Mouse (Mus musculus): ENCODE results near the gene Gm48551.
A peak's percentile ranks its signal among the peaks of the same experiment; 100 is the strongest.

Gene Gm48551

GRCm38 (mm10) chr10:81356991-81357844, 27.0 kb upstream of the Gm48551 start, which contains the start of gene Mfsd12:
TSS of gene Mfsd12 (plus strand) at chr10:81357491.
- peak; percentile 95 to 96 for DNase-seq (ENCODE audit: low spot score in 2 of 2)

- no peak for DNase-seq (ENCODE audit: low spot score in 2 of 2)
Observed at GRCm38 (mm10) chr10:81358209-81358608, 26.1 kb upstream of the Gm48551 start.

DNA sequence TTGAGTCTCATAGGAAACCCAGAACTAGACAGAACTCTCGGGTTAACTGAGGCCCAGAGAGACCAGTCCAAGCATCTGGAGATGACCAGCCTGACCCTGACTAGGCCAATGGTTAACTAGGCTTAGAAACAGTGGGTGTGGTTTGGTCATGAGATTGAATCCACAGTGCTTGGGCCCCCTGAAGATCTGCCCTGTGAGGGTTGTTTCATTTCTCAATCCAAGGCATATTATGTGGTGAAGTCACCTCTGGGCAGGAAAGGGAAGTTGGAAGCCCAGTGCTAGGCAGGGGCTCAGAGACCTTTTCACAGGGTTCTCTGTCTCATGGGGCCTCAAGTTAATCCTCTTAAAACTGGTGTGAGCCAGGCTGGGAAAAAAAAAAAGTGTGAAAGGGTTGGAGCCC, 25.4 kb upstream of the Gm48551 start:
- DNase-seq (ENCODE audit: low spot score in 2 of 2) = no peak

DNA sequence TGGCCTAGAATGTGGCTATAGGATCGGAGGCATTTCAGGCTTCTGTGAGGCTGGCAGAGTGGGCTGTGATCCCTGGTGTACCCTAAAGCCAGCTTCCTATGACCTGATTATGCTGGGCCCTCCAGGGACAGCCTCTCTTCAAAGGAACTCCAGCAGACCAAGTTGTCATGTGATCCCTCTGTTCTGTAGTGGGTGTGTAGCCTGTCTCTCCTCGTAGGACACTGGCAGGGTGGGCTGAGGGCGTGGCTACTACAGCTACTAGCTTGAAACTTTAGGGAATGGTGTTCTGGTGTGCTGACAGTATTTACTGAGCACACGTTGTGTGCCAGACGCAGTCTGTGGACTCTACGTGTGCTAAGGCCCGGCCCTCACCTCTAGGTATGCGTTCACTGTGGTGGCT, 23.5 kb upstream of the Gm48551 start:
- DNase-seq (ENCODE audit: low spot score in 2 of 2) = no peak

- no peak for DNase-seq (ENCODE audit: low spot score in 2 of 2)
Observed at GRCm38 (mm10) chr10:81362336-81362949, 21.8 kb upstream of the Gm48551 start.

DNA sequence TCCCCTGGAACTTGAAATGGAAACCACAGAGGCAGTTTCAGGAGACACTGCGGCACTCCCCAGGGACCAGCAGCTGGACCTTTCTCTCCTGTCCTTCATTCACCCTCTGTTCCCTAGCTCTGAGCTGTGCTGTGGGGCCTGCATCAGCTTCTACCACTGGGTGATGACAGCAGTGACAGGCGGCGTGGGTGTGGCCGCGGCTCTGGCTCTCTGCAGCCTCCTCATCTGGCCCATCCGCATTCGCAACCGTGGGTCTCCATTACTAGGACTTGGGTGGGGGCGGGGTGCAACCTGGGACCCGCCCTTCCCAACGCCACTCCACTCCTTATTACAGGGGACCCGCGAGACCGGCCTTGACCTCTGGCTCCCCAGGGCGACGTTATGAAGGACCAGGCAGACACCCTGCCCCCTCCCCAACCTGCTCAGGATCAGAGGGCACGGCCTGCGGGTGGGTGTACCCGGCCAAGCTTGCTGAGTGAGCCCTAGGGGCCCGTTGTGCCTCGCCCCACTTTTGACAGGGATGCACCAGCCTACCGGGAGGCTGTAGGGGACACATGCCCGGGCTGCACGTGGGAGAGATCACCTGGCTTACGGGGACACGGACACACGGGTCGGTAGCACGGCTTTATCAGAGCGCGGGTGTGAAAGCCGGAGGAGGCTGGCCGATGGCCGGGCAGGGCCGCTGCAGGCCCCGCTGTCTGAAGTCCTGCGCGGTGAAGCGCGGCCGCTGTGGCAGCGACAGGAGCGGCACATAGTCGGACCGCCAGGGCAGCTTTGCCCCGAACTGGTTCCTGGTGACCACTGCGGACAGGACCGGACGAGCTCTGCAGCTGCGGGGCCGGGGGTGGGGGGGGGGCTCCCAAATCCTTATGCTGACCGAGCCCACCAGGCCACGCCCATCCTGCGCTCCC, 20.6 kb upstream of the Gm48551 start:
- DNase-seq (ENCODE audit: low spot score in 2 of 2) = no peak

DNA sequence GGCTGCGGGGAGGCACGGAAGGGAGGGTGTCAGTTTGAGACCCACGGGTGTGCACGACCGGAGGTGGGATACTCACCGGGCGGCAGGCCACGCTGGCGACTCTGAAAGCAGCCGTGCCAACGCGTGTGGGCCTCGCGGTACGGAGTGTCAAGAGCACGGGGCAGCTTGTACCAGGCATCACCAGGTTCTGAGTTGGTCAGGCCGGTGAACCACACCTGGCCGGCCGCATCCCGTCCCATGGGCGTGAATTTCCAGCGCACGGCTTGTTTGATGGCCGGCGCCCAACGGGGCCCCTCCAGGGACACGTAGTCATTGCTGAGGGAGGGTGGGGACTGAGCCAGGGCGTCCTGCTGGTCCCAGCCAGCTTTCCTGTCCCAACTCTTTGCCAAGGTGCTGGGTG, 19.6 kb upstream of the Gm48551 start:
- DNase-seq (ENCODE audit: low spot score in 2 of 2) = no peak

DNA sequence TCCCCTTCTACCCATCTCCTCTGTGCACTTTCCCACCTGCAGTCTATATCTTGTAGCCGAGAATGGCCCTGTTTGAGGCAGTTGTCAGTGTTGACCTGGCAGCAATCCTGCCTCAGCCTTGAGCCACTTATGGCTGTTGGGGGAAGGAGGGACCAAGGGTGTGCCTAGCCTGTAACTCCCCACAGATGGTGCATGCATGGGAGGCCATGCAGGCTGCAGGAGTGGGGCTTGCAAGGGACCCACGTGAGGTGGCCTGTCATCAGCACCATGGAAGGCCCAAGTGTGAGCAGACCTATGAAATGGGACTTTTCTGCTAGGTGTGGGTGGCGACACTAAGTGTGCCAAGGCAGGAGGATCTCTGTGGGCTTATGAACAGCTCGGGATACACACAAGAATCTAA, 19.2 kb upstream of the Gm48551 start:
- no peak for DNase-seq (ENCODE audit: low spot score in 2 of 2)

DNA sequence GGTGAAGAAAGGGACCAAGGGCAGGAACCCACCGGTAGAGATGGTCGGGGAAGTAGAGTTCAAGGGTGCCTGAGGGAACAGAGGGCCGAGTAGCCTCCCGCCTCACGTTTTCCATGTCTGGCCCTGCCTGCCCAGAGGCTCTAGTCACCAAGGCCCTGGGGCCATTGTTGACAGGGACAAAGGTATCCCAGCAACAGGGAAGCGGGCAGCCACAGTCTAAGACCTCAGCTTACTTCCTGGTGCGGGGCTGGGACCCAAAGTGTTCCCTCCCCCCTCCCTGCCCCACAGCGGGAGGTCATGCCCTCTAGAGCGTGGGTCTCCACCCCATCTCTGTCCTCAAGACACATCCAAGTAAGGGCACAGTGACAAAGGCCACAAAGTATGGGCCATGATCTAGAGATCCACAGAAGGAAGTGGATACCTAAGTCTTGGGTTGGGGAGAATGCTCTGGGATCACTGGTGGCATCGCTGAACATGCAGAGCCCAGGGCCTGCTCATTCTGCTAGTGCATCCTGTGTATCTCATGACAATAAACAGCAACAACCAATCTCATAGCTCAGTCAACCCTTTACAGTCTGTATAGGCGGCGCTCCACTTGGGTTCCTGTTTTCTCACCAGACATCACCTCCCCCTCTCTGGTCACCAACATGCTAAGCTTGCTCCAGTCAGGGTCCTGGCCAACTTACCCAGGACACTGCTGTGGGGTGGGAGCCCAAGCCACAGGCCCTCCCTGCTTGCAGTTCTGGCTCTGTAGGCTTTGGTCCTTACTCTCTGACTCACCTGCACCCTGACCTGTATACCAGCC, 18.4 kb upstream of the Gm48551 start, which contains the start of gene 4930404N11Rik:
TSS of gene 4930404N11Rik (minus strand) at position 145 of the 805 bp plus-strand sequence.
- DNase-seq (ENCODE audit: low spot score in 2 of 2) = no peak

GRCm38 (mm10) chr10:81366477-81367206, 17.6 kb upstream of the Gm48551 start:
- DNase-seq (ENCODE audit: low spot score in 2 of 2) = no peak

GRCm38 (mm10) chr10:81367207-81367495, 17.1 kb upstream of the Gm48551 start:
- DNase-seq (ENCODE audit: low spot score in 2 of 2) = no peak

DNA sequence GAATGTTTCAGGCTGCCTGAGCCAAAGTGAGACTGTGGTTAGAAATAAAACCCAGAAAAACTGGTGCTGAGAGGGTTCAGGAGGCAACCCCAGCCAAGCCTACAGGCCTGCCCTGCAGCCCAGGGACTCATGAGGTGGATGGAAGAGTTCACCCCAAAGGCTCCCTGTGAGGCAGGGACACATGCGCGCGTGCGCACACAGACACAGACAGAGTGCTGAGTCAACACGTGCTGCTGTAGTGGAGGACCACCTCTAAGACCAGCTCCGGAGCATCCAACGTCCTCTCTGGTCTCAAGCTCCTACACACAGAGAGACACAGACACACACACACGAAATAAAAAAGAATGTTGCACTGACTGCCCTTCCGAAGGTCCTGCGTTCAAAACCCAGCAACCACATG, 8.9 kb upstream of the Gm48551 start:
- DNase-seq (ENCODE audit: low spot score in 2 of 2) = no peak

DNA sequence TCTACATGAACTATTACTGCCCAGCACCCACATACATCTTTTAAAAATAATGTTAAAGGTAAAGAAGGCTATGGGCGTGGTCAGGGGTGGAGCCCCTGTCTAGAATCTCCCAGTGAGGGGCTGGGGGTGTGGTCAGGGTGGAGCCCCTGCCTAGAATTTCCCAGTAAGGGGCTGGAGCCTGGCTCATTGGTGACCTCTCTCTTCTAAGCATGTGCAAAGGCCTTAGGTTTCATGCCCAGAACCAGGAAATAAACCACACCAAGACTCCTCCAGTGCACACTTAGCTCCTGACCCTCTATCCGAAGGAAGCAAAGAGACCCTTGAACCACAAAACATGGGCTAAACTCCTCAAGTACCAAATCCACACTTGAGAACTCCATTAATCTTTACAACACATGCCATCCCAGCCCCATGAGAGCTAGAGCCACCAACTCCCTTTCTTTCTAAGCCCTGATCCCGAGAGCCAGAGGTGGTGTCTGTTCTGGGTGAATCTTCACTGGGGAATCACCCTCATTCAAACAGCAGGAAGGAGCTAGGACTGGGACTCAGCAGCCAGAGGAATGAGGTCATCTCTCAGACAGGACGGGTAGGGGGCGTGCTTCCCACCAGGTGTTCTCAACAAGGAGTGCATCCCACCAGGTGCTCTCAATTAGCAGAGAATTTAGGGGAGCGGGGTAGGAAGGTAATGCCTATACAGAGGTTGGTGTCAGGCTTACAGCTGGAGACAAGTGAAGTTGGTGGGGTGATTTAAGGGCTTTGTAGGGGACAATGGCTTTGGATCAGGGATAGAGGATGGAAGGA, 7.5 kb upstream of the Gm48551 start:
- no peak for DNase-seq (ENCODE audit: low spot score in 2 of 2)

DNA sequence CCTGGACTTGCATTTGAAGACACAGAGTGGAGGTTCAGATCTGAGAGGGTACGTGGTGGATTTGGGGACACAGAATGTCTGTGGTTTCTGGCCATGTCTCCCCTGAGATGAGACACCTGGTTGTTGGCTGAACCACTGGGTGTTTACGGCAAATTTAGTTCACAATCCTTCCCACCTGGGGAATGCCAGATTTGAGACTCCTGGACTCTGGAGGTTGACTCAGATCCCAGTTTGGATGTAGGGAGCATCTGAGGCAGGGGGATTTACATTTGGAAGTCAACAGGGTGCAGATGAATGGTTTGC, 7.0 kb upstream of the Gm48551 start:
- no peak for DNase-seq (ENCODE audit: low spot score in 2 of 2)

DNA sequence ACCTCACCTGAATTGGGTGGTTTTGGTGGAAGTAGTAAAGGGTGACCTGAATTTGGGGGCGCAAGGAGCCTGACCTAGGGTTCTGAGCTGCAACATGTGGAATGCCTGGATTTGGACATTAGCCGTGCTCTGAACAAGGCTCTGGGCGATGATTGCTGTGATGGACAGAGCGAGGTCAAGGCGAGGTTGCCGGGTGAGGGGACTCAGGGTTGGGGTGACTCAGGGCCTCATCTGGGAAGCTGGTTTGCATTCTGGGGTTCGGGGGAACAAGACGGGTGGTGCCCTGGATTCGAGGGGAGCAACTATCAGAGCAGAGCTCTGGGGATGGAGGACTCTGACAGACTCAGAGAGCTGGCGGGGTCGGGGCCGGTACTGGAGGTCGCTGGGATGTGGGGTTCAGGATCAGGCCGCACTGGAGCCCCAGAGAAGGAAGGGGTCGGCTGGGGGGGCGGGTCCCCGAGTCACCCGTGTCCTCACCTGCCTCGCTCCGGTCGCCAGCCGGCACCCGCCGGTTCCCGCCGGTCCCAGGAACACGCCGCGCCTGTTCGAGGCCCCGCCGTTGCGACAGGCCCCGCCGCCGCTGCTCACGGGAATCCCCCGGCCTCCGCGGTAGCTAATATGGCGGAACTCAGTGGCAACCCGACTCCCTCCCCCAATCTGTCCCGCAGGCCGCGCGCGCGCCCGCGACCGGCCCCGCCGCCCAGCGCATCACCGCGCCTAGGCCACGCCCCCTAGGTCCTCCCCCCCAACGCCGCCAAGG, 6.3 kb upstream of the Gm48551 start, which contains the start of gene Fzr1:
TSS of gene Fzr1 (minus strand) at position 724 of the 760 bp plus-strand sequence.
- DNase-seq (ENCODE audit: low spot score in 2 of 2) = no peak

DNA sequence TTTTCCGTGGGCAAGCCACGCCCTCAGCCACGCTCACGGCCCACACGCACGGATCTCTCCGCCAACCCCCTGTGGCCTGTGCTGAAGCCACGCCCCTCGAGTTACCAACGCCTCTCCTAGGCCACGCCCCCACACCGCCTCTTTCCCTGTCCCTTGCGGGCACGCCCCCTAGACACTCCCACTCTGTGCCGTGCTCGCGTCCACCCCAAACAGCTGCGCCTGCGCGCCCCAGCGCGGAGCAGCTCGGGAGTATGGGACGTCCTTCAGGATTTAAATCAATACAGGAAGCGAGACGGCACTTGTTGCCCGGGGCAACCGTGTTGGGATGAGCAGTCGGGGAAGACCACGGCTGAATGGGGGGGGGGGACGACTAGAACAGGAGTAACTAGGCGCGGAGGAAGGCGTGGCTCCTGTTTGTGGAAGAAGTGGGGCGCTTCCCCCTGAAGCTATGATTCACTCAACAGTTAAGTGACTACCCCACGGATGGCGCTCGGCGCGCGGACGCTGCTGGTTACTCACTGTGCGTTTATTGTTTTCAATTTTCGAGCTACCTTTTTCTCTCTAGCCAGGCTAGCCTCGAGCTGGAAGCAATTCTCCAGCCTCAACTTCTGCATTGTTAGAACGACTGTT, 5.6 kb upstream of the Gm48551 start:
- peak; percentile 100 for DNase-seq (ENCODE audit: low spot score in 2 of 2)

GRCm38 (mm10) chr10:81379183-81379553, 5.1 kb upstream of the Gm48551 start:
- DNase-seq (ENCODE audit: low spot score in 2 of 2) = no peak

DNA sequence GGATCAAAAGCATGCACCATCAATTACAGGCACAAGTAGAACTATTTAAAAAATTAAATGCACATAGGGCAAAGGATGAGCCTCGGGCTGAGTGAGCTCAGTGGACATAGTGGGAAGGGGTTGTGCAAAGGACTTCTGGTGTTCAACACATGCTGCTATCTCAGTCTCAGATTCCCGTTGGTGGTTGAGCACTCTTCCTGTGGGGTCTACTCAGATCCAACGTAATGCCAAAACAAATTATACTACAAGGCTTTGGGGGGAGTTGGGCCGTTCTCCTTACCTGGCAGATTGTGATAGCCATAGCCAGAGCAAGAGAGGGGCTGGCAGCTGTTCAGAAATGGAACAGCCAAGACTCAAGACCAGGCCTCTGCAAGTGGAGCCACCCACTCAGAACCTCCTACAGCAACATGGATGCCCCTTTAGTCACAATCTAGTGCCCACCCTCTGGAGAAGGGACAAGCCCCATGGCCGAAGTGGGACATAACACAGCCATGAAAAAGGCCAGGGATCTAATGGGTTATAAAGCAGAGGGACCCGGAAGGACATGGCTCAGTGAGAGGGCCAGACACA, 4.4 kb upstream of the Gm48551 start:
- DNase-seq (ENCODE audit: low spot score in 2 of 2) = no peak

- no peak for DNase-seq (ENCODE audit: low spot score in 2 of 2)
Observed at GRCm38 (mm10) chr10:81382039-81382438, 2.2 kb upstream of the Gm48551 start.

Measured in right cerebral cortex, postnatal 10 days (tissue).